27 mouse cellular contexts compared by ENCODE assay signal in genomic region chr4:89350938-89351451, GRCm38 (mm10). TPM values are rescaled to one million over a fixed set of nuclear protein-coding genes. Genes with fewer than 3 reads are reported as not detected.
DNase-seq lines count a peak whose midpoint lies in the region; ATAC-seq and TF ChIP-seq lines count a peak whose summit lies in the region.
"Had no signal": no experiment of that assay in that cellular context is flagged by ENCODE, and none has a peak within 500 bp of the region (broad histone marks: within the 10 kb centered on the region; RNA-seq: fewer than 3 reads in every experiment).

No protein-coding gene starts in this region.

- H3K4me3 ChIP-seq in ES-Bruce4 (ENCODE audit: low read depth, low read length), result no peak overlapping the region
- H3K4me3 ChIP-seq in layer of hippocampus, adult 2 months, result no peak overlapping the region
- no peak overlapping the region for H3K4me3 ChIP-seq in hindbrain, postnatal 0 days (ENCODE audit: low read length)
- H3K4me3 ChIP-seq: embryonic facial prominence, embryonic 12.5 days; heart, adult 2 months; hindbrain, embryonic 13.5 days; limb, embryonic 12.5 days; liver, embryonic 13.5 days; midbrain, embryonic 12.5 days; neural tube, embryonic 12.5 days had no signal

- no peaks in the 10 kb centered on the region for H3K36me3 ChIP-seq in ES-Bruce4 (ENCODE audit: control insufficient read depth, insufficient read depth, low read length, poor library complexity, severe bottlenecking)
- H3K36me3 ChIP-seq in hindbrain, postnatal 0 days (ENCODE audit: insufficient read depth, low read length), result no peaks in the 10 kb centered on the region
- H3K36me3 ChIP-seq: embryonic facial prominence, embryonic 12.5 days; hindbrain, embryonic 13.5 days; limb, embryonic 12.5 days; liver, embryonic 13.5 days; midbrain, embryonic 12.5 days; neural tube, embryonic 12.5 days had no signal

- H3K4me1 ChIP-seq in ES-Bruce4 (ENCODE audit: control insufficient read depth, insufficient read depth, low read length), result peaks cover 3% of the 10 kb centered on the region
- no peaks in the 10 kb centered on the region for H3K4me1 ChIP-seq in hindbrain, postnatal 0 days (ENCODE audit: insufficient read depth, low read length)
- H3K4me1 ChIP-seq: hindbrain, embryonic 13.5 days; liver, embryonic 13.5 days; midbrain, embryonic 12.5 days; neural tube, embryonic 12.5 days had no signal

- H3K27me3 ChIP-seq in ES-Bruce4 (ENCODE audit: control insufficient read depth, insufficient read depth, low read length, poor library complexity, severe bottlenecking), result no peaks in the 10 kb centered on the region
- H3K27me3 ChIP-seq in hindbrain, postnatal 0 days (ENCODE audit: insufficient read depth, low read length), result no peaks in the 10 kb centered on the region
- H3K27me3 ChIP-seq: embryonic facial prominence, embryonic 12.5 days; hindbrain, embryonic 13.5 days; limb, embryonic 12.5 days; liver, embryonic 13.5 days; midbrain, embryonic 12.5 days; neural tube, embryonic 12.5 days had no signal

- no peak for TF ChIP-seq EP300 in ES-Bruce4 (IDR thresholded peaks at IDR 0.05; ENCODE audit: insufficient read depth, low read depth, low read length)

- H3K4me2 ChIP-seq in hindbrain, postnatal 0 days (ENCODE audit: low read depth, low read length), result no peak overlapping the region
- H3K4me2 ChIP-seq: embryonic facial prominence, embryonic 12.5 days; hindbrain, embryonic 13.5 days; liver, embryonic 13.5 days; lung, embryonic 14.5 days; midbrain, embryonic 12.5 days; neural tube, embryonic 12.5 days had no signal

- no peak for TF ChIP-seq CTCF in ES-Bruce4 (IDR thresholded peaks at IDR 0.05; ENCODE audit: low read depth, low read length)
- no peak for TF ChIP-seq CTCF in layer of hippocampus, adult 2 months (conservative IDR thresholded peaks at IDR 0.05)
- TF ChIP-seq CTCF in hindbrain, postnatal 0 days (IDR thresholded peaks at IDR 0.05; ENCODE audit: low read depth), result no peak

- 79% methylated on average over 6 of the region's 6 CpGs for WGBS in hindbrain, postnatal 0 days

- no peaks in the 10 kb centered on the region for H3K9me3 ChIP-seq in ES-Bruce4 (replicated peaks; ENCODE audit: control insufficient read depth, insufficient read depth, low read length, poor library complexity, severe bottlenecking)
- H3K9me3 ChIP-seq in hindbrain, postnatal 0 days (ENCODE audit: low read length), result no peaks in the 10 kb centered on the region
- H3K9me3 ChIP-seq: embryonic facial prominence, embryonic 12.5 days; hindbrain, embryonic 13.5 days; limb, embryonic 12.5 days; liver, embryonic 13.5 days; midbrain, embryonic 12.5 days; neural tube, embryonic 12.5 days had no signal

- peak; percentile 88 for DNase-seq in A20 (ENCODE audit: low read depth, low spot score)
- peak; percentile 2 for DNase-seq in naive thymus-derived CD4-positive, alpha-beta T cell, adult 2 months (ENCODE audit: low read depth)
- no peak for DNase-seq in cerebellum, postnatal 14 days
- DNase-seq in layer of hippocampus, adult 2 months (ENCODE audit: low spot score in 2 of 2), result no peak
- DNase-seq in hindbrain, postnatal 0 days (ENCODE audit: low spot score), result no peak
- no peak for DNase-seq in heart, postnatal 36 days
- DNase-seq: adrenal gland, adult 8-10 months; cerebellum, adult 9-10 months; heart, adult 2 months; kidney, postnatal 36 days; layer of hippocampus, adult 9-11 months; liver, embryonic 13.5 days; lung, embryonic 14.5 days; lung, postnatal 4 days; thymus, adult 2 months had no signal

- TF ChIP-seq POLR2A in ES-Bruce4 (IDR thresholded peaks at IDR 0.05; ENCODE audit: insufficient read depth, low read length), result no peak

- peak; percentile 77 for ATAC-seq in common myeloid progenitor, adult 5-6 weeks (replicated peaks; ENCODE audit: low read depth, poor library complexity, severe bottlenecking)
- no peak for ATAC-seq in hindbrain, postnatal 0 days

- no peak overlapping the region for H3K9ac ChIP-seq in ES-Bruce4 (ENCODE audit: low read depth, poor library complexity, severe bottlenecking)
- no peak overlapping the region for H3K9ac ChIP-seq in hindbrain, postnatal 0 days (replicated peaks; ENCODE audit: low read length)
- H3K9ac ChIP-seq: embryonic facial prominence, embryonic 12.5 days; hindbrain, embryonic 13.5 days; limb, embryonic 12.5 days; liver, embryonic 13.5 days; lung, embryonic 14.5 days; midbrain, embryonic 12.5 days; neural tube, embryonic 12.5 days had no signal

- peak overlapping the region; percentile 47 for H3K27ac ChIP-seq in ES-Bruce4 (ENCODE audit: insufficient read depth, low read length)
- H3K27ac ChIP-seq in layer of hippocampus, adult 2 months, result no peak overlapping the region
- H3K27ac ChIP-seq in hindbrain, postnatal 0 days, result no peak overlapping the region
- H3K27ac ChIP-seq: embryonic facial prominence, embryonic 12.5 days; heart, adult 2 months; hindbrain, embryonic 13.5 days; limb, embryonic 12.5 days; liver, embryonic 13.5 days; midbrain, embryonic 12.5 days; neural tube, embryonic 12.5 days had no signal

- intact Hi-C loops in heart, postnatal 36 days (cut with DNase I), result no loop called here

RNA-seq across cellular contexts. Expression of gene Cdkn2b, which starts 40.2 kb away (rescaled TPM):
- 8.3 and 12.0 TPM in 2 replicates for polyA plus RNA-seq in ES-Bruce4 (2011; ENCODE audit: insufficient read depth, insufficient read length, low read depth, missing spikeins)
- not detected in 2 replicates for total RNA-seq in common myeloid progenitor, adult 5-6 weeks (2017)
- total RNA-seq in layer of hippocampus, adult 2 months (2021), result 1 to 10 TPM; 1.3 to 1.4 TPM
- total RNA-seq in hindbrain, postnatal 0 days (2014; rRNA removed), result 3.4 and 5.7 TPM in 2 replicates
- polyA plus RNA-seq in hindbrain, postnatal 0 days (2015; fragmentation: Nextera tagmentation; extraction: Ambion mirVana), result 2.3 TPM in 2 replicates
- total RNA-seq in heart, postnatal 36 days (2021), result under 1 TPM; 0.50 to 0.76 TPM
- total RNA-seq: monocyte, adult 5-6 weeks had no signal

RNA-seq across cellular contexts. Expression of gene Cdkn2a, which starts 56.5 kb away (rescaled TPM):
- 15.1 and 16.0 TPM in 2 replicates for polyA plus RNA-seq in ES-Bruce4 (2011; ENCODE audit: insufficient read depth, insufficient read length, low read depth, missing spikeins)
- not detected in 2 replicates for total RNA-seq in common myeloid progenitor, adult 5-6 weeks (2017)
- not detected for total RNA-seq in layer of hippocampus, adult 2 months (2021)
- total RNA-seq in hindbrain, postnatal 0 days (2014; rRNA removed), result not detected in 2 replicates
- not detected in 2 replicates for polyA plus RNA-seq in hindbrain, postnatal 0 days (2015; fragmentation: Nextera tagmentation; extraction: Ambion mirVana)
- total RNA-seq in heart, postnatal 36 days (2021), result not detected
- total RNA-seq: heart, adult 2 months; monocyte, adult 5-6 weeks had no signal
- polyA plus RNA-seq: embryonic facial prominence, embryonic 12.5 days; heart, postnatal 0 days; hindbrain, embryonic 13.5 days; intestine, embryonic 16.5 days; kidney, embryonic 14.5 days; limb, embryonic 12.5 days; liver, embryonic 13.5 days; lung, embryonic 14.5 days; midbrain, embryonic 12.5 days; neural tube, embryonic 12.5 days; stomach, embryonic 14.5 days had no signal

Comparison
In these comparisons a context has a peak if more than half of its experiments do, and no peak if none do; other contexts are left out.
1. DNase-seq: peak in A20 (single experiment) and naive thymus-derived CD4-positive, alpha-beta T cell, adult 2 months (single experiment); none in cerebellum, postnatal 14 days (0 of 2), layer of hippocampus, adult 2 months (0 of 2), hindbrain, postnatal 0 days (single experiment) and heart, postnatal 36 days (0 of 2).